Mouse (Mus musculus): ENCODE measurements at regions not wholly inside any gene's neighbourhood (a gene's known extent, or its start where the extent isn't known, plus 50 kb on each side); places are given as distances from the start of the nearest gene placed in this dataset.

DNA sequence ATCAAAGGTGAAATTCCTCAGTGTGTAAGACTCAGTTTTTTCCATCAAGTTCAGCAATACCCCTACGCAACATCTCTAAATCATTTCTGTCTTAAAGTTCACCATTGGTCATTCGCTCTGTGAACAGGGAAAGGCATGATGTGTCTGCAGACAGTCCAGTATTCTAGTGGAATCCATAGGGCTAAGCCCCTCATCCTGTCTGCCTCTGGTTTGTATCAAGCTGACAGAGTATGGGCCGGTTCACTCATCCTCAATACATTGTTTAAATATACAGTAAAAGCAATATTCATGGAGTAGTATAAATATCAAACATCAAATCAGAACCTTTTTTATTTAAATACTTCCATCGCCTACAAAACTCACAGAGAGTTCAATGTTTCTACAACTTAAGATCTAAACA, 152.9 kb upstream of the Paip1 start:
- ATAC-seq: no peak

GRCm38 (mm10) chr13:119277308-119277948, 151.0 kb upstream of the Paip1 start:
- no peak for ATAC-seq

GRCm38 (mm10) chr13:119279449-119279848, 149.0 kb upstream of the Paip1 start:
- ATAC-seq: no peak

DNA sequence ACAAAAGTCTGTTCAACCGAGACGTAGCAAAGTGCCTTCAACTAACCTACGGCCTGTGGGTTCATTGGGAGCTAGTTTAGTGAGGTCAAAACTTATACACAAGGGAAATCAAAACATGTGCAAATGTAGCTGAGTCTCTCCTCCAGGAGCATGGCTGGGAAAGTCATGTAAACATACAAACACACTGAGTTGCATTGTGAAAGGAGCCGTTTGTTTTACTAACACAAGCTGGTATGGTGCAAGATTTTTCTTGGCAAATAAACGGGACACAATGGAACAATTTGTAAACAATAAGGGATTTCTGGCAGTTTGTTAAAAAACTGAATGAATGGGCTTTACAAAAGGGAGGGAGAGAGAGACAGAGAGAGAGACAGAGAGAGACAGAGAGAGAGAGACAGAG, 147.8 kb upstream of the Paip1 start:
- no peak for ATAC-seq

DNA sequence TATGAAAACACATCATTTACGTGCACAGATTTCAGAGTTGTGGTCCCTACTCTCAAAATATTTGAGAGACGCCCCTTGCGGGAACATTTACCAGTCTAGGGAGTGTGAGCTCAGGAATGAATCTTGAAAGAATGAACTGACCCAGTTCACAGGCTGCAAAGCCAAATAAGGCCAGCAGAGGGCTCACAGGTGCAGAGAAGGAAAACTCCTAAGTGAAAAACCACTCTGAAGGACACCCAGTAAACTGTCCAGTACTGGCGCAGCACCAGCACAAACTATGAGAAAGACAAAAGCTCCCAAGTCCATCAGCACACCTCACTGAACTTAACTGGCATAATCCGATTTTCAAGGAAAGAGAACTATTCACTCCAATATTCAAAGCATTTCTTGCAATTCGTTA, 145.0 kb upstream of the Paip1 start:
- ATAC-seq: no peak

DNA sequence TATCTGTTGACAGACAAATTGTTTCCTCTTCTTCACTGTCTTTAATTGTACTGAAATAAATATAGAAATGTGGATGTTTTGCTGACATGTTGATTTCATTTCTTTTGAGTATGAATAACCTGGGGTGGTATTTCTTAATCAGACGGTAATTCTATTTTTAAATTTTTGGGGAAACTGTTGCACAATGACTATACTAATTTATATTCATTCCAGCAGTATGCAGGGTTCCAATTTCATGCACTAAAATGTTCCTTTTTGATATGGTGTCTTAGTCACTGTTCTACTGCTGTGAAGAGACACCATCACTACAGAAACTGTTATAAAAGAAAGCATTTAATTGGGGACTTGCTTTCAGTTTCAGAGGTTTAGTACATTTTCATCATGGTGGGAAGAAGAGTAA, 119.2 kb upstream of the Paip1 start:
- ATAC-seq: no peak

GRCm38 (mm10) chr13:119310013-119310412, 118.4 kb upstream of the Paip1 start:
- no peak for ATAC-seq

DNA sequence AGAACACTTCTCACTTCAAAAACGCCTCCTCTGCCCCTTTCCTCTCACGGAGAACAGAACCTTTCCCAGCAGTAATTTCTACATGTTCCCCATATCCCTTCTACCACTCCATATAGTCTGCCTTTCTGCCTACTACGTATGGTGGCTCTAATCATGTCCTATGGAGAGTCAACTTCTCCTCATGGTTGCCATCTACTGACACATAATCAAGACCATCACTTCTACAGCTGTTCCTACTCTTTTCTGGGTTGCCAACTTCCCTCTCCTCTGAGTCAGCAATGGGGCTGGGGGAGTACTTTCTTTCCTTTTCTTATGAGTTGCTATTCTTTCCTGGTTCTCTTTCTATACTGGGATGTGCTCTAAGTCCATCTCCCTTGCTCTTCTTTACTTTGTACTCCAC, 114.0 kb upstream of the Paip1 start:
- ATAC-seq: no peak

- no peak for ATAC-seq
Observed at GRCm38 (mm10) chr13:119318358-119318757, 110.0 kb upstream of the Paip1 start.

DNA sequence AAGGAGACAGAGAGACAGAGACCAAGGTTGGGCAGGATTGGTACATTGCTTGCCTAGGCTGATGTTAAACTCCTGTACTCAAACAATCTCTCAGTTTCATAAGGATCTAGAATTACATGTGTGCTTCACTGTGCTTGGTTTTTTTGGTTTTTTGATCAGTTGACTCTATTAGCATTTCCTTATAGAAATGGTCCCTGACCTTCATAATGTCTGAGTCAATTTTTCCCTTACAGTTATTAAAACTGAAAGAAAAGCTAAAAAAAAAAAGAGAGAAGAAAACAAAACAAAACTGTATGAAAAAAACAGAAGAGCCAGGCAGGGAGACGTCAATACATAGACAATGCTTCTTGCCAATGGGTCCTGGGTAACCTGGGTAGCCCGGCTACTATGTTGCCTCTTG, 102.9 kb upstream of the Paip1 start:
- no peak for ATAC-seq

DNA sequence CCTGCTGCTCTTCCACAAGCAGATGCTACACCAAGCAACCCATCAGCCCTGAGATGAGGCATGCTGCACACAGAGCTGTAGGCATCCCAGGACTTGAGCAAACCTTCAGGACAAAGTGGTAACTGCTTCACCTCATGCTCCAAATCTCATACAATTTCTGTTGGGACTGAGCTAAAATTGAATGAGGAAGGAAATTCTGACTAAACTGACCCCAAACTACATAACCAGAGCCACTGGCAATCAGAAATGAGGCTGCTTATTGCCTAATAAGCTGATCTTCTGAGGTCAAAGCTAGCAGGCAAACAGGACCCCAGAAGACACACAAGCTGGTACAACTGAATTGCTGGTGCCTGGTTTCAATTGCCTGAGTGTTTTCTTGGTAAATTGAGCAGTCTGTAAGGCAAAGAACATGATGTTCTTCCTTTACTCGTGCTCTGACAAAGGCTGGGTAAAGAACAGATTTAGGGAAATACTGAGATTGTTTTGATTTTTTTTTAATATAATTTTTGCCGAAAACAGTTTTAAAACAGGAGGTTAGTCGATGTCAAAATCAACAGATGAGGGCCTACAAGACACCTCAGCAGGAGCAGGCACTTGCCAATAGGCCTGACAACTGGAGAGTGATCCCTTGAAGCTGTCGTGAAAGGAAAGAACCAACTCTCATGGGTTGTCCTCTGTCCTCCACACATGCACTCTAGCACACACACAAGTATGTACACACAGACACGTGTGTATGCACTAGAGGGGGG, 101.3 kb upstream of the Paip1 start:
- no peak for ATAC-seq

DNA sequence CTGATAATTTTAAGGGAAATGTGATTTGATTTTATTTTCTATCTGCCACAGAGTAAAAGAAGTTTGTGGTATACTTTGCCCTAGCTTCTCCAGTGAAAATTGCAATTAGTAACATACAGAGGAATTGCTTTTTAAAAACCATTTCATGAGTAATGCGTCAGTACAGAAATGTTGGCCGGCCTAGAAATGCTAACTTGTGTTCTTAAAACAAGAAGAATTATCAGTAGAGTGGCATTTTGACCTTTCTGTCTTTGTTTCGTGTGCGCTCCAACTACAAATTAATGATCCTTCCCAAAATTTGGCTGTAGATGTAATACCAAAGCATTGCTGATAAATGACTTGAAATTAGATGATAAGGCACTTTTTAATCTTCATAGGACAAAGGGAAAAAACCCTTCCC, 99.7 kb upstream of the Paip1 start:
- no peak for ATAC-seq

GRCm38 (mm10) chr13:119331815-119332214, 96.6 kb upstream of the Paip1 start:
- no peak for ATAC-seq

GRCm38 (mm10) chr13:119333915-119334314, 94.5 kb upstream of the Paip1 start:
- ATAC-seq: no peak

GRCm38 (mm10) chr13:119337861-119338260, 90.5 kb upstream of the Paip1 start:
- ATAC-seq: no peak

DNA sequence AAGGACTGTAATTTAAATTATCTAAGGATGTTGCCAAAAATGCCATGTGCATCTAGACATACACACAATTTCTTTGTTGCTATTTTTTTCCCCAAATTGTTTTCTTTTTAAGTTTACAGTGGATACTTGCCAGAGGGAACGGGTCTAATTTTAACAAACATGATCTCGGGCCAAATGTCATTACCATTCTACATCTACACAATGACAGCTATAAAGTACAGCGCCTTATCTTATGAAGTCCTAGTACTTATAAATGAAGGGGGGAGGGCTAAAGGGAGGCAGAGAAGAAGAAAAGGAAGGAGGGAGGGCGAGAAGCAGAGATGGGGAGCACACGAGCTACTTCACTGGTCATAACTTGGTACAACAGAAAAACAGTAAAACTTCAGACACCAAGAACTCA, 89.4 kb upstream of the Paip1 start:
- ATAC-seq: no peak

DNA sequence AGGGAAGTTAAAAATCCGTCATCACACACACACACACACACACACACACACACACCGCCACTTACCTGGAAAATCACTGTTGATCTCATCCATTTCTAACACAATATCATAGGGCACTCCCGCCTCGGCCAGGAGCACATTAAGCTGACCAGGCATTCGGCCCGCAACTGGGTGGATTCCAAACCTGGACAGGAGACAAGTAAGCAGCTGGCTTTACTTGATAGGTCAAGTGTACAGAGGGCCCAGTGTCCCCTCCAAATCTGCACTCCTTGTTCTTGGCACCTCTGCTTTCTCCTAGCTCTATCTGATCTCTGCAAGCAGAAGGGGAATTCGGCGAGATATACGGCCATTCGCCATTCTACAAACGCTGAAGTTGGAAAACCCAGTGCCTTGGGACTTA, 88.6 kb upstream of the Paip1 start:
- no peak for ATAC-seq

DNA sequence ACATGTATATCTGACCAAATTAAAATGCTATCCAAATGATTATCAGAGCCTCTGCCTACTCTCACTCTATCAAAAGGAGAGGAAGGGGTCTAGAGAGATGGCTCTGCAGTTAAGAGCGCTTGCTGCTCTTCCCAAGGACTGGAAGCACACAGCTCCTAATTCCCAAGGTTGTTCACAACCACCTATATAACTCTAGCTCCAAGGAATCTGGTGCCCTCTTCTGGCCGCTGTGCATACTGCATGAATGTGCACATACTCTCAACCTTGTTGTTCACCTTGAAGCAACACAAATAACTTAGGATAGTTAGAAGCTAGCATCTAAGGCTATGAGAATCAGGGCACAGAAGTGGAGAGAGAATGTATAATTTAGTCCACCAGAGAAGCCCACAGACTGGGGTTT, 86.6 kb upstream of the Paip1 start:
- peak; percentile 36 for ATAC-seq

GRCm38 (mm10) chr13:119342761-119343160, 85.6 kb upstream of the Paip1 start:
- ATAC-seq: no peak

GRCm38 (mm10) chr13:119347988-119348387, 80.4 kb upstream of the Paip1 start:
- ATAC-seq: no peak

DNA sequence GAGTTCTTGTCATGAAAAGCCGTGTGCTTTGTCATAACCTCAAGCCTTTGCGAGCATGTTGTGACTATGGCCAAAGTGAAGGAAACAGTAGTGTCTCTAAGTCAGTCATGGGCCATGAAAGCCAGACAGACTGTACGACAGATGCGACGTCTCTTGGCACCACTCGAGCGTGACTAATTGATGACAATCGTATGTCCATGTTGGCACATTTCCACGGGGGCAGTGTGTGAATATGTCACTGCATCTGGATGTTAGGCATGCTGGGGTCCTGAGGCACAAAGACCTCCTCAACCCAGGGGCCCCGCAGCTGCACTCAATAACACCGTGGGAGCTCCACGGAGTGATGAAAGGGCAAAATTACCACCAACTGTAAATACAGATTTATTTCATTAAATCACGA, 77.1 kb upstream of the Paip1 start:
- no peak for ATAC-seq

GRCm38 (mm10) chr13:119358696-119359095, 69.7 kb upstream of the Paip1 start:
- no peak for ATAC-seq

- ATAC-seq: no peak
Observed at GRCm38 (mm10) chr13:119363379-119363778, 65.0 kb upstream of the Paip1 start.

- no peak for ATAC-seq
Observed at GRCm38 (mm10) chr13:119364160-119364559, 64.2 kb upstream of the Paip1 start.

DNA sequence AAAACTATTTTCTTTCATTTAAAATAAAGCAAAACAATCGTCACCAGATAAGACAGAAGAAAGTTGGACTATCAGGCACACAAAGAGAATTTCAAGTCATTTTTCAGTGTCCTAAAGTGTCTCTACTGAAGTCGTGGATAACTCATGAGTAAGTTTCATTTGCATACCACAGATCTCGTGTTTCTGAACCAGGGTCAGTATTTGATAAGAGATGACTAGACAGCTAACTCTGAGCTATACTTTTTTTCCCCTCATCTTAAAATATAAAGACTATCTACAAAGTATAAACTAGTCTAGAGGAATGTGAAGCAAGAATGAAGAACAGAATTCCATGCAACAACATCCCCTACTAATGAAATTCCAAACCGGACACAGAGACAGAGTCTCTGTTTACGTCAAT, 60.9 kb upstream of the Paip1 start:
- no peak for ATAC-seq

All from activated CD4-positive, CD25-positive, alpha-beta regulatory T cell, adult 4 months (primary cell).